Mouse (Mus musculus): ENCODE measurements at regions not wholly inside any gene's neighbourhood (a gene's known extent, or its start where the extent isn't known, plus 50 kb on each side); places are given as distances from the start of the nearest gene placed in this dataset.

- no peak for DNase-seq
Observed at GRCm38 (mm10) chr7:98768460-98768859, 65.6 kb downstream of the Thap12 start.

DNA sequence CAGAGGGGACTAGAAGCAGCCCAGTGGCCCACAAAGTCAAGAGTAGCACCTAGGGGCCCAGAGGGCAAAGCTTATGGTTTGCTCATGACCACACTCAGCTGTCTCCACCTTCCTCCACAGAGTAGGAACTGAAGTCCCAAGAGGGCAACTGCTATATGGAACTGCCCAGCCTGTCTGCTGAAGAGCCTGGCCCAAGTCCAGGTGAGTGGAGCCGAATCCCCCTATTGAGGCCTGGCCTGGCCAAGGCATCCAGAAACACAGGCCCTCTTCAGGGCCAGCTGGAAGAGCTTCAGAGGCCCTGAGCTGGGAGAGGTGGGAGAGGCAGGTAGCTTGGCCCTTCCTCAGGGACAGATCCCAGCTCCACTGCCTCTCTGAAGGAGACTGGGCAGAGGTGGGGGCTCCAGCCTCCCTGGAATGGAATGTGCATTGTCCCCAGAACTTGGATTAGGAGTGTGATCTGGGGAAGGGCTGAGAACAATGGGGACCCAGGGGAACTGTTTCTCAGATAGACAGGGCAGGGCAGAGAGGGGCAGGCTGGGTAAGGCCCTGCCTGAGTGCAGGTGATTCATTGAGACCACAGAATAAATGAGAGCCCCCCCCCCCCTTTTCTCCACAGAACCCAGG lies 65.7 kb upstream of the Wnt11 start:
- no peak for DNase-seq

- no peak for DNase-seq
Observed at GRCm38 (mm10) chr7:98770257-98770890, 64.5 kb upstream of the Wnt11 start.

GRCm38 (mm10) chr7:98771134-98771775 lies 63.7 kb upstream of the Wnt11 start:
- no peak for DNase-seq

GRCm38 (mm10) chr7:98774597-98774996 lies 60.3 kb upstream of the Wnt11 start:
- DNase-seq = no peak

- DNase-seq = no peak
Observed at GRCm38 (mm10) chr7:98775031-98775430, 59.9 kb upstream of the Wnt11 start.

DNA sequence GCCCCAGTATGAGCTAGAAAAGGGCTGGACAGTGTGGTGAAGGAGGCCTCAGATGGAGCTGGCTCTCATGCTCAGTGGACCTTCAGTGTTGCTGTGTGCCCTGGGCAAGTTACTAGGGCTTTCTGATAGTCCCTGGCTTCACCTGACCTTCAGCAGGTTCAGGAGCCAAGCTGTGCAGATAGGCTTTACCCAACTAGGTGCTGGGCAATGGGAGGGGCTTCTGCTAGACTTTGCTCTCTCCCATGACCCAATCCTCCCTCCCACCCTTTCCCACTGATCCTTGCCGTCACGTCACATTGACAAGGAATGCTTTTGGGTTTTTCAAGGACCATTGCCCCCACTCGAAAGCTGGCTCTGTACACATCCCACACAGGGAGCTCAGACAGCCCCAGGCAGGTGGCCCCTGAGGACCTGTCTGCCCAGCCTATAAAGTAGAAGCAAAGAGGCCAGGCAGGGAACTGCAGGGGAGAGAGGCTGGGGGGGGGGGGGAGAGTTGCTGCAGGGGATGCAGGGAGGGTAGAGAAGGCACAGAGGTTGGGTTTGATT lies 57.5 kb upstream of the Wnt11 start:
- DNase-seq = no peak

DNA sequence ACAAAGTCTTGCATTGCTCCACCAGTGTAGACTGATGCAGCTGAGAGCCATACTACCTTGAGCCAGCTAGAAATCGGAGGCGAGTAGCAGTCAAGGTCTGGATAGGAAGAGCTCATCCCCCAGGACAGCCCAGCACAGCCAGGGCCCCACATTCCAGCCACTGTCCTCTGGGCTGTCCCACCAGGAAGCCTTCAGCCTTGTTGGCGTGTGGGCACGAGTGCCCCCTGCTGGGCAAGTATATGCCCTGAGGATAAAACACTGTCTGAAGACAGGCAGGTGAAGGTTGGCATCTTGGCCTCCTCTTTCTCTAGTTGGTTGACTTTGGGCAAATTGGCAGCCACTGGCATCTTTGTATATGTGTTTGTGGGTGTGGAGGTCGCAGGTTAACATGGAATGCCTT lies 56.0 kb upstream of the Wnt11 start:
- peak; percentile 48 to 54 for DNase-seq

- DNase-seq = no peak
Observed at GRCm38 (mm10) chr7:98783521-98783920, 51.4 kb upstream of the Wnt11 start.

GRCm38 (mm10) chr7:98783954-98784353 lies 51.0 kb upstream of the Wnt11 start:
- peak; percentile 25 to 31 for DNase-seq

GRCm38 (mm10) chr7:98784369-98784931 lies 50.5 kb upstream of the Wnt11 start:
- DNase-seq = no peak

Measured in layer of hippocampus, postnatal 36 days (tissue).